Mouse (Mus musculus): Measurements from ENCODE around the gene Vamp1. TPM values are rescaled to one million over a fixed set of nuclear protein-coding genes. Genes with fewer than 3 reads are reported as not detected.

The Vamp1 gene
- total and polyA plus RNA-seq, 3 experiments: 1.5 to 5.5 TPM; not detected in 1

DNA sequence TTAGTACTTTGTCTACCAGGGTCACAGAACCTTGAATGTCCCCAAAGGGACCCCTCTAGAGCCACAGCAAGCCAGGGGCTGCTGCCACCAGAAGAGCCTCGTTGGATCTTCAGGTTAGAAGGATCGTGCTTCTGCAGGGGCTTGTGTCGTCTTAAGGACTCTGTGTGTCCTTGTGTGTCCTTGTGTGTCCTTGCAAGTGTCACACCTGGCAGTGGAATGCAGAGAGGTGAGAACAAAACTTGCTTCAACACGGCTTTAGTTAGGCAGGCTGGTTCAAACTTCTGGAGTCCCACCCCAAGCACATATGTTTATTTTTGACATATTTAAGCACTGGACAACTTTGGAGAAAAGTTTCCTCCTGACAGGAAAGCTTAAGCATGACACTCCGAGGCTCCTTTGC is 73.4 kb downstream of the Vamp1 start:
- Histone ChIP-seq H3K27me3 (ENCODE audit: control insufficient read depth in 1 of 2, insufficient read depth in 2 of 2, low read length in 2 of 2) (peaks cover 14 to 27% of the 10 kb centered on the region in 2 experiments), H3K9ac (ENCODE audit: control insufficient read depth, low read depth, low read length, poor library complexity, severe bottlenecking) (no peak overlapping the region), H3K79me2 (ENCODE audit: control insufficient read depth, insufficient read depth, low read length, poor library complexity) (no peaks in the 10 kb centered on the region), H3K36me3 (ENCODE audit: control insufficient read depth in 1 of 2, insufficient read depth in 2 of 2, low read length in 2 of 2) (no peaks in the 10 kb centered on the region), H3K4me1 (ENCODE audit: control insufficient read depth in 1 of 2, insufficient read depth in 2 of 2, low read length in 2 of 2) (no peaks in the 10 kb centered on the region), H3K27ac (ENCODE audit: control insufficient read depth, low read depth, low read length) (no peak overlapping the region), H3K4me3 (ENCODE audit: control insufficient read depth in 1 of 2, insufficient read depth in 1 of 2, low read depth in 2 of 2, low read length in 2 of 2) (no peak overlapping the region), H3K9me3 (replicated peaks; ENCODE audit: insufficient read depth, low read length) (no peaks in the 10 kb centered on the region)
- DNase-seq (ENCODE audit: low read depth, low spot score): no peak
- no peak for TF ChIP-seq SIN3A (IDR thresholded peaks at IDR 0.05; ENCODE audit: low read length)
- TF ChIP-seq UBTF (IDR thresholded peaks at IDR 0.05; ENCODE audit: borderline replicate concordance, insufficient read depth, low read depth, low read length): no peak
- TF ChIP-seq ELF1 (IDR thresholded peaks at IDR 0.05; ENCODE audit: low read depth, low read length): no peak
- TF ChIP-seq USF1 (IDR thresholded peaks at IDR 0.05; ENCODE audit: low read depth, low read length): no peak
- no peak for TF ChIP-seq ZC3H11A (IDR thresholded peaks at IDR 0.05; ENCODE audit: low read depth, low read length)
- TF ChIP-seq NRF1 (IDR thresholded peaks at IDR 0.05; ENCODE audit: insufficient read depth, low read depth, low read length, poor library complexity, severe bottlenecking): no peak
- no peak for TF ChIP-seq TBP (IDR thresholded peaks at IDR 0.05; ENCODE audit: low read depth, low read length)

- Histone ChIP-seq H3K79me2 (ENCODE audit: control insufficient read depth, insufficient read depth, low read length, poor library complexity) (no peaks in the 10 kb centered on the region), H3K27me3 (ENCODE audit: control insufficient read depth in 1 of 2, insufficient read depth in 2 of 2, low read length in 2 of 2) (peaks cover 18 to 33% of the 10 kb centered on the region in 2 experiments), H3K9me3 (replicated peaks; ENCODE audit: insufficient read depth, low read length) (no peaks in the 10 kb centered on the region), H3K27ac (ENCODE audit: control insufficient read depth, low read depth, low read length) (no peak overlapping the region), H3K9ac (ENCODE audit: control insufficient read depth, low read depth, low read length, poor library complexity, severe bottlenecking) (no peak overlapping the region), H3K4me3 (ENCODE audit: control insufficient read depth in 1 of 2, insufficient read depth in 1 of 2, low read depth in 2 of 2, low read length in 2 of 2) (no peak overlapping the region), H3K36me3 (ENCODE audit: control insufficient read depth in 1 of 2, insufficient read depth in 2 of 2, low read length in 2 of 2) (no peaks in the 10 kb centered on the region), H3K4me1 (ENCODE audit: control insufficient read depth in 1 of 2, insufficient read depth in 2 of 2, low read length in 2 of 2) (no peaks in the 10 kb centered on the region)
- TF ChIP-seq CHD1 (IDR thresholded peaks at IDR 0.05; ENCODE audit: low read depth, low read length) (no peak), UBTF (IDR thresholded peaks at IDR 0.05; ENCODE audit: borderline replicate concordance, insufficient read depth, low read depth, low read length) (no peak), NELFE (IDR thresholded peaks at IDR 0.05; ENCODE audit: low read depth, low read length) (no peak), NRF1 (IDR thresholded peaks at IDR 0.05; ENCODE audit: insufficient read depth, low read depth, low read length, poor library complexity, severe bottlenecking) (no peak), POLR2AphosphoS5 (IDR thresholded peaks at IDR 0.05; ENCODE audit: borderline replicate concordance, low read depth, low read length) (no peak), RAD21 (IDR thresholded peaks at IDR 0.05; ENCODE audit: low read depth, low read length) (no peak), MAZ (IDR thresholded peaks at IDR 0.05; ENCODE audit: low read depth, low read length) (no peak), TBP (IDR thresholded peaks at IDR 0.05; ENCODE audit: low read depth, low read length) (no peak), ETS1 (IDR thresholded peaks at IDR 0.05; ENCODE audit: low read depth, low read length) (no peak), POLR2AphosphoS2 (IDR thresholded peaks at IDR 0.05; ENCODE audit: low read length) (no peak), HCFC1 (IDR thresholded peaks at IDR 0.05; ENCODE audit: low read depth, low read length) (no peak), BHLHE40 (IDR thresholded peaks at IDR 0.05; ENCODE audit: borderline replicate concordance, low read depth, low read length) (no peak), USF1 (IDR thresholded peaks at IDR 0.05; ENCODE audit: low read depth, low read length) (no peak), E2F4 (IDR thresholded peaks at IDR 0.05; ENCODE audit: borderline replicate concordance, low read depth, low read length) (no peak), ZC3H11A (IDR thresholded peaks at IDR 0.05; ENCODE audit: low read depth, low read length) (no peak), SMC3 (IDR thresholded peaks at IDR 0.05; ENCODE audit: low read depth, low read length) (no peak), ZMIZ1 (IDR thresholded peaks at IDR 0.05; ENCODE audit: low read depth, low read length) (no peak), CHD2 (IDR thresholded peaks at IDR 0.05; ENCODE audit: low read length) (no peak), EP300 (IDR thresholded peaks at IDR 0.05; ENCODE audit: low read depth in 1 of 2, low read length in 2 of 2) (no peak)
- DNase-seq (ENCODE audit: low read depth, low spot score): no peak
Observed at GRCm38 (mm10) chr6:125291329-125291728, 76.0 kb downstream of the Vamp1 start.
